Mouse (Mus musculus): ENCODE data around the gene Ppp1r12b.
"Not testable (repeated sequence)": the region's sequence is repeated elsewhere in the genome, so short reads cannot be mapped to it uniquely, and the experiment has no call there.

Gene Ppp1r12b

GRCm38 (mm10) chr1:134851211-134851610, 104.5 kb downstream of the Ppp1r12b start:
- DNase-seq (ENCODE audit: low read depth, low spot score) = no peak

GRCm38 (mm10) chr1:134850361-134850760, 105.4 kb downstream of the Ppp1r12b start:
- DNase-seq (ENCODE audit: low read depth, low spot score) = no peak

- DNase-seq (ENCODE audit: low read depth, low spot score) = no peak
Measured at GRCm38 (mm10) chr1:134847851-134848250, 107.9 kb downstream of the Ppp1r12b start.

- no peak for DNase-seq (ENCODE audit: low read depth, low spot score)
Measured at GRCm38 (mm10) chr1:134846295-134846988, 109.3 kb downstream of the Ppp1r12b start.

GRCm38 (mm10) chr1:134843369-134843768, 112.4 kb downstream of the Ppp1r12b start:
- DNase-seq (ENCODE audit: low read depth, low spot score) = no peak

- DNase-seq (ENCODE audit: low read depth, low spot score) = no peak
Measured at GRCm38 (mm10) chr1:134836909-134837480, 118.7 kb downstream of the Ppp1r12b start.

- not testable (repeated sequence) for DNase-seq (ENCODE audit: low read depth, low spot score)
Measured at GRCm38 (mm10) chr1:134830881-134831280, 124.9 kb downstream of the Ppp1r12b start.

GRCm38 (mm10) chr1:134829635-134830034, 126.1 kb downstream of the Ppp1r12b start:
- DNase-seq (ENCODE audit: low read depth, low spot score) = peak; percentile 16

- DNase-seq (ENCODE audit: low read depth, low spot score) = no peak
Measured at GRCm38 (mm10) chr1:134824896-134825295, 130.8 kb downstream of the Ppp1r12b start.

- DNase-seq (ENCODE audit: low read depth, low spot score) = no peak
Measured at GRCm38 (mm10) chr1:134823842-134824241, 131.9 kb downstream of the Ppp1r12b start.

GRCm38 (mm10) chr1:134823323-134823722, 132.4 kb downstream of the Ppp1r12b start:
- DNase-seq (ENCODE audit: low read depth, low spot score) = no peak

GRCm38 (mm10) chr1:134820882-134821281, 134.9 kb downstream of the Ppp1r12b start:
- DNase-seq (ENCODE audit: low read depth, low spot score) = no peak

GRCm38 (mm10) chr1:134819196-134819595, 136.5 kb downstream of the Ppp1r12b start:
- DNase-seq (ENCODE audit: low read depth, low spot score) = no peak

GRCm38 (mm10) chr1:134818716-134819115, 137.0 kb downstream of the Ppp1r12b start:
- no peak for DNase-seq (ENCODE audit: low read depth, low spot score)

- DNase-seq (ENCODE audit: low read depth, low spot score) = no peak
Measured at GRCm38 (mm10) chr1:134817916-134818595, 137.7 kb downstream of the Ppp1r12b start.

- no peak for DNase-seq (ENCODE audit: low read depth, low spot score)
Measured at GRCm38 (mm10) chr1:134817120-134817519, 138.6 kb downstream of the Ppp1r12b start.

- DNase-seq (ENCODE audit: low read depth, low spot score) = no peak
Measured at GRCm38 (mm10) chr1:134816617-134817016, 139.1 kb downstream of the Ppp1r12b start.

- no peak for DNase-seq (ENCODE audit: low read depth, low spot score)
Measured at GRCm38 (mm10) chr1:134815748-134816147, 140.0 kb downstream of the Ppp1r12b start.

GRCm38 (mm10) chr1:134805471-134805870, 150.3 kb downstream of the Ppp1r12b start:
- DNase-seq (ENCODE audit: low read depth, low spot score) = no peak

- no peak for DNase-seq (ENCODE audit: low read depth, low spot score)
Measured at GRCm38 (mm10) chr1:134804373-134804772, 151.4 kb downstream of the Ppp1r12b start.

- no peak for DNase-seq (ENCODE audit: low read depth, low spot score)
Measured at GRCm38 (mm10) chr1:134803286-134804117, 152.2 kb downstream of the Ppp1r12b start.

- DNase-seq (ENCODE audit: low read depth, low spot score) = no peak
Measured at GRCm38 (mm10) chr1:134801758-134802157, 154.0 kb downstream of the Ppp1r12b start.
